Mouse (Mus musculus) limb, embryonic 14.5 days (tissue): ENCODE measurements around the gene Tubgcp3. TPM values are rescaled to one million over a fixed set of nuclear protein-coding genes. Genes with fewer than 3 reads are reported as not detected.
"Not testable (repeated sequence)": the region's sequence is repeated elsewhere in the genome, so short reads cannot be mapped to it uniquely, and the experiment has no call there.

Source experiments
- ATAC-seq: fragments of 200-750 bp; cut with Nextera tagmentation; 2 replicates; pipeline ENCODE4 v1.8.0; 2017; ENCODE audit warnings: low read depth, moderate number of reproducible peaks, moderate TSS enrichment; ENCODE audit not compliant: low FRiP score
- DNase-seq: peaks from one replicate; pipeline ENCODE4 v3.0.0-alpha.2; 2015; ENCODE audit warnings: low spot score
- H3K27ac ChIP-seq: fragments of 300-500 bp; sonication (generic); replicated peaks from 2 replicates; pipeline ENCODE4 v1.5.1; 2014; ENCODE audit warnings: low read depth, mild to moderate bottlenecking, low read length, moderate library complexity, mixed read lengths
- H3K27me3 ChIP-seq: fragments of 300-500 bp; sonication (generic); 2 replicates; pipeline ENCODE4 v1.6.1; 2014; ENCODE audit warnings: low read length, mixed read lengths; ENCODE audit not compliant: control insufficient read depth, insufficient read depth
- H3K36me3 ChIP-seq: fragments of 300-500 bp; sonication (generic); 2 replicates; pipeline ENCODE4 v1.6.1; 2014; ENCODE audit warnings: mild to moderate bottlenecking, low read length, moderate library complexity, mixed read lengths; ENCODE audit not compliant: control insufficient read depth, insufficient read depth
- H3K4me1 ChIP-seq: fragments of 300-500 bp; sonication (generic); 2 replicates; pipeline ENCODE4 v1.6.1; 2014; ENCODE audit warnings: antibody characterized with exemption, low read length, mixed read lengths; ENCODE audit not compliant: control insufficient read depth, insufficient read depth
- H3K4me2 ChIP-seq: fragments of 300-500 bp; sonication (generic); replicated peaks from 2 replicates; pipeline ENCODE4 v1.6.1; 2014; ENCODE audit warnings: low read depth, mild to moderate bottlenecking, low read length, moderate library complexity; ENCODE audit not compliant: severe bottlenecking
- H3K4me3 ChIP-seq: fragments of 300-500 bp; sonication (generic); replicated peaks from 2 replicates; pipeline ENCODE4 v1.5.1; 2014; ENCODE audit warnings: low read length
- H3K9ac ChIP-seq: fragments of 300-500 bp; sonication (generic); 2 replicates; pipeline ENCODE4 v1.6.1; 2014; ENCODE audit warnings: mild to moderate bottlenecking, low read depth, low read length, moderate library complexity; ENCODE audit not compliant: severe bottlenecking
- H3K9me3 ChIP-seq: fragments of 300-500 bp; sonication (generic); 2 replicates; pipeline ENCODE4 v1.6.1; 2016; ENCODE audit warnings: low read length; ENCODE audit not compliant: control insufficient read depth
- POLR2A ChIP-seq: fragments of 200-500 bp; IDR thresholded peaks from 2 replicates; pipeline ENCODE4 v1.8.0; 2012; ENCODE audit warnings: inconsistent platforms, mild to moderate bottlenecking, moderate library complexity, borderline replicate concordance; ENCODE audit not compliant: insufficient read depth, insufficient read length; ENCODE audit errors: extremely low read depth
- WGBS: fragments of 180-500 bp; shearing (Covaris S2); extraction: QIAGEN DNeasy Blood & Tissue Kit; methylation state at CpG from one replicate; pipeline ENCODE4 v1.1.7; 2014; 5-methylcytosine and 5-hydroxymethylcytosine counted together
- polyA plus RNA-seq, 2 experiments: library from polyadenylated mRNA; depleted of rRNA in 1 of 2; stranded (reverse) in 1 of 2; unstranded in 1 of 2; fragments of >200 nt; fragmentation: Nextera tagmentation in 1 of 2; extraction: Ambion mirVana in 1 of 2; gene quantifications; 2 replicates each; pipeline versions ENCODE4 v1.2.1 to v1.2.3; 2012 to 2014

Gene Tubgcp3
- polyA plus RNA-seq, 2 experiments, result 32.1 to 67.2 TPM

- no peak overlapping the region for H3K27ac ChIP-seq
- H3K27me3 ChIP-seq, result no peaks in the 10 kb centered on the region
- 34% methylated on average over 6 of the region's 6 CpGs for WGBS
- DNase-seq (no peak), ATAC-seq (no peak)
- H3K36me3 ChIP-seq, result no peaks in the 10 kb centered on the region
- H3K9me3 ChIP-seq, result no peaks in the 10 kb centered on the region
- peak overlapping the region; percentile 72 for H3K4me2 ChIP-seq
- H3K4me3 ChIP-seq, result peak overlapping the region; percentile 85
- no peak for TF ChIP-seq POLR2A
- H3K9ac ChIP-seq, result peak overlapping the region; percentile 91; the same call in 1 of the 2 replicates
- H3K4me1 ChIP-seq, result peaks cover 10% of the 10 kb centered on the region; the same call in 1 of the 2 replicates
Measured at GRCm38 (mm10) chr8:12670965-12671364, 1.1 kb downstream of the Tubgcp3 start.

- no peaks in the 10 kb centered on the region for H3K9me3 ChIP-seq
- no peak for TF ChIP-seq POLR2A
- H3K36me3 ChIP-seq, result no peaks in the 10 kb centered on the region
- no peak overlapping the region for H3K9ac ChIP-seq
- no peak for DNase-seq
- no peaks in the 10 kb centered on the region for H3K27me3 ChIP-seq
- no peak overlapping the region for H3K4me3 ChIP-seq
- no peak for ATAC-seq
- H3K4me1 ChIP-seq, result peaks cover 10% of the 10 kb centered on the region; the same call in 1 of the 2 replicates
- no peak overlapping the region for H3K4me2 ChIP-seq
- no peak overlapping the region for H3K27ac ChIP-seq
- WGBS, result 95% methylated on average over 6 of the region's 6 CpGs
Measured at GRCm38 (mm10) chr8:12668832-12669231, 3.2 kb downstream of the Tubgcp3 start.

- H3K4me2 ChIP-seq, ATAC-seq, H3K27me3 ChIP-seq, H3K36me3 ChIP-seq, H3K9ac ChIP-seq, H3K9me3 ChIP-seq, H3K4me1 ChIP-seq, H3K4me3 ChIP-seq, H3K27ac ChIP-seq, DNase-seq: not testable (repeated sequence)
- 78% methylated on average over 3 of the region's 3 CpGs for WGBS
Measured at GRCm38 (mm10) chr8:12666530-12666929, 5.5 kb downstream of the Tubgcp3 start.

- Histone ChIP-seq H3K4me3 (no peak overlapping the region), H3K36me3 (peaks cover 36% of the 10 kb centered on the region), H3K27me3 (no peaks in the 10 kb centered on the region), H3K9ac (no peak overlapping the region), H3K9me3 (no peaks in the 10 kb centered on the region), H3K27ac (no peak overlapping the region), H3K4me2 (no peak overlapping the region), H3K4me1 (no peaks in the 10 kb centered on the region)
- no peak for TF ChIP-seq POLR2A
- WGBS, result 84% methylated on average over 5 of the region's 5 CpGs
- ATAC-seq (no peak), DNase-seq (no peak)
Measured at GRCm38 (mm10) chr8:12663105-12663456, 9.0 kb downstream of the Tubgcp3 start.

GRCm38 (mm10) chr8:12662375-12663104 lies 9.5 kb downstream of the Tubgcp3 start:
- H3K4me1 ChIP-seq, result no peaks in the 10 kb centered on the region
- no peak overlapping the region for H3K27ac ChIP-seq
- ATAC-seq, result no peak
- H3K36me3 ChIP-seq, result peaks cover 40% of the 10 kb centered on the region
- no peaks in the 10 kb centered on the region for H3K9me3 ChIP-seq
- no peak for TF ChIP-seq POLR2A
- H3K27me3 ChIP-seq, result no peaks in the 10 kb centered on the region
- H3K4me2 ChIP-seq, result no peak overlapping the region
- H3K9ac ChIP-seq, result no peak overlapping the region
- WGBS, result 80% methylated on average over 4 of the region's 4 CpGs
- no peak overlapping the region for H3K4me3 ChIP-seq
- no peak for DNase-seq
